Comparison of ENCODE assay signal across 14 mouse cellular contexts in the genomic region with DNA sequence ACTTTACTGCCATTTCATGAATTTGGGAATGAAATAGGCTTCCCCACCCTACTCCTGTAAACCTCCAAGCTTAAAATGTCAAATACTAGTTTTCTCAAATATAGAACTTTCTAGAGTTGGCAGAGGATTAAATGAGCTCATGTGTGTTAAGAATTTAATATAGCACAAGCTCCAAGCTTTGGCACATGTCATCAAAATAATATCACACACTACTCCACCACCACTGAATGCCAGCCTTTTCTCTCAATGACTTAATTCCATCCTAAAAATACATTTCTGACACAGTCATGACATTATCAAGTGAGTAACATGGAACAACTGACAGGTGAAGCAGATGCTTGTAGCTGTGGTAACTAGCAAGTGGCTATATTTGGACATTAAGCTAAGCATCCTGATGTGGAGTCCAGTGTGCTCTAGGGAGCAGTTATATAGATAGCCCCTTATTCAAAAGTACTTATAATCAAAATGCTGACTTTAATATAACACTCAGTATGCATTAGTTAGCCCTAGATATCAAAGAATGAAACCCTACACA.
"Had no signal": no experiment of that assay in that cellular context is flagged by ENCODE, and none has a peak within 500 bp of the region (broad histone marks: within the 10 kb centered on the region; RNA-seq: fewer than 3 reads in every experiment).

No protein-coding gene starts in this region.

- H3K9me3 ChIP-seq: limb, embryonic 10.5 days; liver, embryonic 15.5 days; midbrain, embryonic 10.5 days; midbrain, embryonic 15.5 days; neural tube, embryonic 13.5 days; stomach, embryonic 15.5 days had no signal

- H3K9ac ChIP-seq: liver, embryonic 15.5 days; midbrain, embryonic 15.5 days; neural tube, embryonic 13.5 days; stomach, embryonic 15.5 days had no signal

- ATAC-seq: lung, postnatal 0 days; midbrain, embryonic 15.5 days had no signal

- H3K27me3 ChIP-seq: liver, embryonic 15.5 days; midbrain, embryonic 15.5 days; neural tube, embryonic 13.5 days; stomach, embryonic 15.5 days had no signal

- H3K4me2 ChIP-seq: liver, embryonic 11.5 days; liver, embryonic 15.5 days; midbrain, embryonic 15.5 days; neural tube, embryonic 13.5 days; stomach, embryonic 15.5 days had no signal

- H3K4me3 ChIP-seq: left cerebral cortex, adult 2 months; limb, embryonic 10.5 days; liver, embryonic 15.5 days; midbrain, embryonic 10.5 days; midbrain, embryonic 15.5 days; neural tube, embryonic 13.5 days; stomach, embryonic 15.5 days had no signal

- H3K36me3 ChIP-seq: limb, embryonic 10.5 days; liver, embryonic 15.5 days; midbrain, embryonic 10.5 days; midbrain, embryonic 15.5 days; neural tube, embryonic 13.5 days; stomach, embryonic 15.5 days had no signal

- H3K4me1 ChIP-seq: limb, embryonic 10.5 days; liver, embryonic 15.5 days; midbrain, embryonic 10.5 days; midbrain, embryonic 15.5 days; neural tube, embryonic 13.5 days; stomach, embryonic 15.5 days had no signal

- DNase-seq: kidney, postnatal 25 days; lung, adult 2 months; lung, postnatal 36 days; right cerebral cortex, postnatal 14 days; thymus, postnatal 4 days had no signal

- H3K27ac ChIP-seq: left cerebral cortex, adult 2 months; limb, embryonic 10.5 days; liver, embryonic 15.5 days; midbrain, embryonic 10.5 days; midbrain, embryonic 15.5 days; neural tube, embryonic 13.5 days; stomach, embryonic 15.5 days had no signal
